Mouse (Mus musculus): ENCODE measurements at regions not wholly inside any gene's neighbourhood (a gene's known extent, or its start where the extent isn't known, plus 50 kb on each side); places are given as distances from the start of the nearest gene placed in this dataset.

DNA sequence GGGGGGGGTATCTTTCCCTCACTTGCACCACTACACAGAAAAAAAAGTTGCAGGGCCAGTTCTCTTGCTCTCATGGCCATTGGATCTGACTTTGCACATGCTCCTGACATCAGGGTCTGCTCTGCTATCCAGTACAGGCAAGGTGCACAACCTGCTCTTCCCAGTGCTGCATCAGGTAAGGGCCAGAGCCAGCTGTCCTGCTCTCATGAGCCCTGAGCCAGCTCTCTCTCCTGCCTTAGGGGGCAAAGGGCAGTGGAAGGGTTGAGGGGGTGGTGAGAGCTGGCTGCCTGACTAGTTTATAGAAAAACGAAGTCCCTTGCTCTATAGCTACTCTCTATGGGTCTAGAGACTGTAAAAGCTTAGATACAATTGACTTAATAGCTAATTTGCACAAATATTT, 927.6 kb downstream of the Rab28 start:
- Histone ChIP-seq H3K4me3 (ENCODE audit: control insufficient read depth in 1 of 2, insufficient read depth in 1 of 2, low read depth in 1 of 2, low read length in 2 of 2) (no peak overlapping the region), H3K4me2 (ENCODE audit: low read length) (no peak overlapping the region), H3K27me3 (ENCODE audit: control insufficient read depth, insufficient read depth, low read length) (no peaks in the 10 kb centered on the region), H3K27ac (replicated peaks in 1 of 2; ENCODE audit: control insufficient read depth in 1 of 2, insufficient read depth in 1 of 2, low read depth in 2 of 2, low read length in 2 of 2) (no peak overlapping the region), H3K9ac (ENCODE audit: low read length) (no peak overlapping the region), H3K9me3 (ENCODE audit: control insufficient read depth, low read length) (no peaks in the 10 kb centered on the region), H3K4me1 (ENCODE audit: control insufficient read depth in 2 of 2, insufficient read depth in 2 of 2, low read length in 2 of 2) (no peaks in the 10 kb centered on the region), H3K36me3 (ENCODE audit: control insufficient read depth, insufficient read depth, low read length) (no peaks in the 10 kb centered on the region)
- no peak for ATAC-seq (ENCODE audit: insufficient number of reproducible peaks, insufficient read depth, low FRiP score, low read depth)
- 67% methylated on average over 1 of the region's 1 CpGs for WGBS

DNA sequence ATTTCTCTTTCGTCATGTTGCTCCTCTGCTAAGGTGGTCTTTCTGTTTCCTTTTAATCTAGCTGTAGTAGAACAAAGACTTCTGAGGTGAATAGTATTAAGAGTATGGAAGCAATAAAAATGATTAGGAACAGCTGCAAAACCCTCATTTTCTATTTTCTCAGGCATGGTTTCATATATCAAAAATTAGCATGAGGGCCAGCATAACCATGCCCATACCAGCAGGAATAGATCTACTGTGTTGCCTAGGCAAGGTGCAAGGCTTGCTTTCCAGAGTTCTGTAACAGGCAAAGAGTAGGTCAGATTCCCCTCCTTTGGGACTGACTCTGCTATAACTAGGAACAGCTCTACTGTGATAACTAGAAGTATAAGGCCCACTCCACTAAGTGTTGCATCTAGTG, 928.1 kb downstream of the Rab28 start:
- H3K4me3 ChIP-seq (ENCODE audit: control insufficient read depth in 1 of 2, insufficient read depth in 1 of 2, low read depth in 1 of 2, low read length in 2 of 2), result no peak overlapping the region
- no peaks in the 10 kb centered on the region for H3K9me3 ChIP-seq (ENCODE audit: control insufficient read depth, low read length)
- H3K9ac ChIP-seq (ENCODE audit: low read length), result no peak overlapping the region
- H3K27me3 ChIP-seq (ENCODE audit: control insufficient read depth, insufficient read depth, low read length), result no peaks in the 10 kb centered on the region
- no peak overlapping the region for H3K27ac ChIP-seq (replicated peaks in 1 of 2; ENCODE audit: control insufficient read depth in 1 of 2, insufficient read depth in 1 of 2, low read depth in 2 of 2, low read length in 2 of 2)
- H3K4me2 ChIP-seq (ENCODE audit: low read length), result no peak overlapping the region
- 75% methylated on average over 1 of the region's 1 CpGs for WGBS
- H3K4me1 ChIP-seq (ENCODE audit: control insufficient read depth in 2 of 2, insufficient read depth in 2 of 2, low read length in 2 of 2), result no peaks in the 10 kb centered on the region
- no peak for ATAC-seq (ENCODE audit: insufficient number of reproducible peaks, insufficient read depth, low FRiP score, low read depth)
- H3K36me3 ChIP-seq (ENCODE audit: control insufficient read depth, insufficient read depth, low read length), result no peaks in the 10 kb centered on the region

GRCm38 (mm10) chr5:40775856-40776255, 932.1 kb downstream of the Rab28 start:
- no peak for ATAC-seq (ENCODE audit: insufficient number of reproducible peaks, insufficient read depth, low FRiP score, low read depth)
- H3K27me3 ChIP-seq (ENCODE audit: control insufficient read depth, insufficient read depth, low read length), result no peaks in the 10 kb centered on the region
- H3K9me3 ChIP-seq (ENCODE audit: control insufficient read depth, low read length), result no peaks in the 10 kb centered on the region
- 78% methylated on average over 2 of the region's 2 CpGs for WGBS
- no peak overlapping the region for H3K9ac ChIP-seq (ENCODE audit: low read length)
- H3K4me2 ChIP-seq (ENCODE audit: low read length), result no peak overlapping the region
- no peak overlapping the region for H3K27ac ChIP-seq (replicated peaks in 1 of 2; ENCODE audit: control insufficient read depth in 1 of 2, insufficient read depth in 1 of 2, low read depth in 2 of 2, low read length in 2 of 2)
- H3K4me1 ChIP-seq (ENCODE audit: control insufficient read depth in 2 of 2, insufficient read depth in 2 of 2, low read length in 2 of 2), result no peaks in the 10 kb centered on the region
- no peak overlapping the region for H3K4me3 ChIP-seq (ENCODE audit: control insufficient read depth in 1 of 2, insufficient read depth in 1 of 2, low read depth in 1 of 2, low read length in 2 of 2)
- no peaks in the 10 kb centered on the region for H3K36me3 ChIP-seq (ENCODE audit: control insufficient read depth, insufficient read depth, low read length)

- 83% methylated on average over 2 of the region's 2 CpGs for WGBS
- Histone ChIP-seq H3K4me3 (ENCODE audit: control insufficient read depth in 1 of 2, insufficient read depth in 1 of 2, low read depth in 1 of 2, low read length in 2 of 2) (no peak overlapping the region), H3K27ac (replicated peaks in 1 of 2; ENCODE audit: control insufficient read depth in 1 of 2, insufficient read depth in 1 of 2, low read depth in 2 of 2, low read length in 2 of 2) (no peak overlapping the region), H3K27me3 (ENCODE audit: control insufficient read depth, insufficient read depth, low read length) (no peaks in the 10 kb centered on the region), H3K36me3 (ENCODE audit: control insufficient read depth, insufficient read depth, low read length) (no peaks in the 10 kb centered on the region), H3K4me1 (ENCODE audit: control insufficient read depth in 2 of 2, insufficient read depth in 2 of 2, low read length in 2 of 2) (no peaks in the 10 kb centered on the region), H3K4me2 (ENCODE audit: low read length) (no peak overlapping the region), H3K9ac (ENCODE audit: low read length) (no peak overlapping the region), H3K9me3 (ENCODE audit: control insufficient read depth, low read length) (no peaks in the 10 kb centered on the region)
- ATAC-seq (ENCODE audit: insufficient number of reproducible peaks, insufficient read depth, low FRiP score, low read depth), result no peak
Observed at GRCm38 (mm10) chr5:40760224-40760623, 947.7 kb downstream of the Rab28 start.

DNA sequence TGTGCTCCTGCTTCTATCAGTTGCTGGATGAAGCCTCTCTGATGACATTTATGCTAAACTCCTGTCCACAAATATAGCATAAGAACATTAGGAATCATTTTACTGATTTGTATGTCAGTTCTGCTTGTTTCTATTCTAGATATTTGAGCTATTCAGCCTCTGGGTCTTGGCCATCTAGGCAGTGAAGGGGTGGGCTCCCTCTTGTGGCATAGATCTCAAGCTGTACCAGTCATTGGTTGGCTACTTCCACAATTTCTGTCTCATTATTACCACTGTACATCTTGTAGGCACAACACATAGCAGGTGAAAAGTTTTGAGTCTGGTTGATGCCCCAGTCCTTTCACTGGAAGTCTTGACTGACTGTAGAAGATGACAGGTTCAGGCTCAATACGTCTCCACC, 957.9 kb downstream of the Rab28 start:
- H3K36me3 ChIP-seq (ENCODE audit: control insufficient read depth, insufficient read depth, low read length), result no peaks in the 10 kb centered on the region
- 76% methylated on average over 1 of the region's 1 CpGs for WGBS
- H3K27me3 ChIP-seq (ENCODE audit: control insufficient read depth, insufficient read depth, low read length), result no peaks in the 10 kb centered on the region
- ATAC-seq (ENCODE audit: insufficient number of reproducible peaks, insufficient read depth, low FRiP score, low read depth), result no peak
- H3K27ac ChIP-seq (replicated peaks in 1 of 2; ENCODE audit: control insufficient read depth in 1 of 2, insufficient read depth in 1 of 2, low read depth in 2 of 2, low read length in 2 of 2), result no peak overlapping the region
- H3K4me1 ChIP-seq (ENCODE audit: control insufficient read depth in 2 of 2, insufficient read depth in 2 of 2, low read length in 2 of 2), result no peaks in the 10 kb centered on the region
- no peak overlapping the region for H3K9ac ChIP-seq (ENCODE audit: low read length)
- no peak overlapping the region for H3K4me2 ChIP-seq (ENCODE audit: low read length)
- no peaks in the 10 kb centered on the region for H3K9me3 ChIP-seq (ENCODE audit: control insufficient read depth, low read length)
- no peak overlapping the region for H3K4me3 ChIP-seq (ENCODE audit: control insufficient read depth in 1 of 2, insufficient read depth in 1 of 2, low read depth in 1 of 2, low read length in 2 of 2)

DNA sequence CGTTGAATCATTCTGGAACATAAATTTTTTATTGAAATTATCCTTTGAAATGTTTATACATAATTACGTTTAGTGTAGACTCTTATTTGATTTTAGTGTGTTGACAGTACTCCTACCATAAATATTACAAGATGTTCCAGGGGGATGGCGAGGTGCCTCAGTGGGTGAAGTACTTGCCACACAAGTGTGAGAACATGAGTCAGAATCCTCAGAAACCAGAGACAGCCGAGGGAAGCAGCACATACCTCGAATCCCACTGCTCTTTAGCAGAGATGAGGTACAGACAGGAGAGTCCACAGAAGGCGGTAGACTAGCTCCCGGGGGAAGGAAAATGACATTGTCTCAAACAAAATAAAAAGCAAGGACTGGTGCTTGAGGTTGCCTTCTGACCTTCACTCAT, 972.3 kb downstream of the Rab28 start:
- Histone ChIP-seq H3K4me3 (ENCODE audit: control insufficient read depth in 1 of 2, insufficient read depth in 1 of 2, low read depth in 1 of 2, low read length in 2 of 2) (no peak overlapping the region), H3K9me3 (ENCODE audit: control insufficient read depth, low read length) (no peaks in the 10 kb centered on the region), H3K4me2 (ENCODE audit: low read length) (no peak overlapping the region), H3K27me3 (ENCODE audit: control insufficient read depth, insufficient read depth, low read length) (no peaks in the 10 kb centered on the region), H3K4me1 (ENCODE audit: control insufficient read depth in 2 of 2, insufficient read depth in 2 of 2, low read length in 2 of 2) (peaks cover 5 to 7% of the 10 kb centered on the region in 2 experiments), H3K27ac (replicated peaks in 1 of 2; ENCODE audit: control insufficient read depth in 1 of 2, insufficient read depth in 1 of 2, low read depth in 2 of 2, low read length in 2 of 2) (no peak overlapping the region), H3K9ac (ENCODE audit: low read length) (no peak overlapping the region), H3K36me3 (ENCODE audit: control insufficient read depth, insufficient read depth, low read length) (no peaks in the 10 kb centered on the region)
- ATAC-seq (ENCODE audit: insufficient number of reproducible peaks, insufficient read depth, low FRiP score, low read depth), result no peak
- WGBS, result 63% methylated on average over 7 of the region's 7 CpGs

GRCm38 (mm10) chr5:40733844-40734566, 974.0 kb downstream of the Rab28 start:
- WGBS, result 58% methylated on average over 2 of the region's 2 CpGs
- H3K27ac ChIP-seq (replicated peaks in 1 of 2; ENCODE audit: control insufficient read depth in 1 of 2, insufficient read depth in 1 of 2, low read depth in 2 of 2, low read length in 2 of 2), result peak overlapping the region in 1 of 2 experiments; percentile 59; a peak in 2 of 4 replicates
- no peak for ATAC-seq (ENCODE audit: insufficient number of reproducible peaks, insufficient read depth, low FRiP score, low read depth)

GRCm38 (mm10) chr5:40714497-40715128, 959.3 kb upstream of the Hs3st1 start:
- ATAC-seq (ENCODE audit: insufficient number of reproducible peaks, insufficient read depth, low FRiP score, low read depth), result no peak
- Histone ChIP-seq H3K4me2 (ENCODE audit: low read length) (no peak overlapping the region), H3K9ac (ENCODE audit: low read length) (no peak overlapping the region), H3K27ac (replicated peaks in 1 of 2; ENCODE audit: control insufficient read depth in 1 of 2, insufficient read depth in 1 of 2, low read depth in 2 of 2, low read length in 2 of 2) (no peak overlapping the region), H3K9me3 (ENCODE audit: control insufficient read depth, low read length) (no peaks in the 10 kb centered on the region), H3K27me3 (ENCODE audit: control insufficient read depth, insufficient read depth, low read length) (no peaks in the 10 kb centered on the region), H3K4me3 (ENCODE audit: control insufficient read depth in 1 of 2, insufficient read depth in 1 of 2, low read depth in 1 of 2, low read length in 2 of 2) (no peak overlapping the region), H3K4me1 (ENCODE audit: control insufficient read depth in 2 of 2, insufficient read depth in 2 of 2, low read length in 2 of 2) (no peaks in the 10 kb centered on the region), H3K36me3 (ENCODE audit: control insufficient read depth, insufficient read depth, low read length) (no peaks in the 10 kb centered on the region)
- WGBS, result 71% methylated on average over 3 of the region's 3 CpGs

More at GRCm38 (mm10) chr5:40733844-40734566, 974.0 kb downstream of the Rab28 start:
- Histone ChIP-seq H3K27me3 (ENCODE audit: control insufficient read depth, insufficient read depth, low read length) (no peaks in the 10 kb centered on the region), H3K4me1 (ENCODE audit: control insufficient read depth in 2 of 2, insufficient read depth in 2 of 2, low read length in 2 of 2) (peaks cover 5 to 7% of the 10 kb centered on the region in 2 experiments), H3K9me3 (ENCODE audit: control insufficient read depth, low read length) (no peaks in the 10 kb centered on the region), H3K36me3 (ENCODE audit: control insufficient read depth, insufficient read depth, low read length) (no peaks in the 10 kb centered on the region), H3K4me2 (ENCODE audit: low read length) (no peak overlapping the region), H3K4me3 (ENCODE audit: control insufficient read depth in 1 of 2, insufficient read depth in 1 of 2, low read depth in 1 of 2, low read length in 2 of 2) (no peak overlapping the region), H3K9ac (ENCODE audit: low read length) (no peak overlapping the region)

Data from heart, embryonic 14.5 days (tissue).